Mouse (Mus musculus): ENCODE results near the gene Sik2. TPM values are rescaled to one million over a fixed set of nuclear protein-coding genes. Genes with fewer than 3 reads are reported as not detected.

Gene Sik2
- 7.5 and 11.0 TPM in 2 replicates for total RNA-seq (2012; rRNA removed)
- 10 to 100 TPM in 1 of 2 experiments, not detected in 1; 12.1 TPM for polyA plus RNA-seq (2012; ENCODE audit: insufficient read depth in 1 of 2, insufficient read length in 2 of 2, low read depth in 1 of 2, low replicate concordance in 2 of 2, missing spikeins in 1 of 2)

DNA sequence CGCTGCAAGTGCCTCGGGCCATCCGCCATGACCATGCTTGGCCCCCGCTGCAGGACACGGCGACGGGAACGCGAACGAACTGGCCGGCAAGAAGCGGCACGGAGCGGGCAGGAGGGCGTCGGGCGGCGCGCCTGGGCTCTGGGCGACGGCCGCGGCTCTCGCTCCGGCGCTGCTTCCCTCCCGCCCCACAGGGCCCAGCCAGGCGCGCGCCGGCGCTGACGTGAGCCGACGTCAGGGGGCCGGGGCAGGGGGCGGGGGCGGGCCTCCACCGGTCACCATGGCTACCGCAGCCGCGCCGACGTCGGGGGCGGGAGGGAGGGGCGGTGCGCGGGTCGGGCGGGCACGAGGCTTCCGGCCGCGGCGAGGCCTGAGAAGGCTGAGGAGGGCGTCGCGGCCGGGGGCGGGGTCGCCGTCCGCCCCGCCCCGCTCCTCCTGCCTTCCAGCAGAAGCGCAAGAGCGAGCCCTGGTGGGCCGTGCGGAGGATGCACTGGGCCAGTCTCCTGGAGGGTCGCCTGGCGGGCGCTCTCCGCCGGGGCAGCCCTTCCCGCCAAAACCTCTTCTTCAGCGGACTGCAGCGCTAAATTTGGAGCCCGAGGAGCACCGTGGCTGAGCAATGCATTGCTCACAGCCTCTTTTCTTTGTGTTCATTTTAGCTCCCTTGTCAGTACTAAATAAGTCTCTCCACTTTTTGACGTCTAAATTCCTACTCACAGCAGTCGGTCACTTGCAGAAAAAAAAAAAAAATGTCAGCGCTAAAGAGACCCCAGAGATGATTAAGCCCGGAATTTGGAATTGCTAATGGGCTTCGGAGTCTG, at the start of gene Sik2:
Gene Sik2 (minus strand): TSS at position 233 of the 815 bp plus-strand sequence.
- Histone ChIP-seq H3K4me1 (ENCODE audit: control insufficient read depth in 1 of 2, insufficient read depth in 2 of 2, low read length in 2 of 2) (peaks cover 3 to 18% of the 10 kb centered on the region in 2 experiments), H3K36me3 (ENCODE audit: control insufficient read depth in 1 of 2, insufficient read depth in 2 of 2, low read length in 2 of 2) (peaks cover 0 to 27% of the 10 kb centered on the region in 2 experiments; a peak in 2 of 4 replicates), H3K9me3 (replicated peaks; ENCODE audit: insufficient read depth, low read length) (no peaks in the 10 kb centered on the region), H3K9ac (ENCODE audit: control insufficient read depth, low read depth, low read length, poor library complexity, severe bottlenecking) (peak within 1 kb of the TSS; percentile 100), H3K79me2 (ENCODE audit: control insufficient read depth, insufficient read depth, low read length, poor library complexity) (peaks cover 26% of the 10 kb centered on the region), H3K27me3 (ENCODE audit: control insufficient read depth in 1 of 2, insufficient read depth in 2 of 2, low read length in 2 of 2) (no peaks in the 10 kb centered on the region), H3K27ac (ENCODE audit: control insufficient read depth, low read depth, low read length) (peak within 1 kb of the TSS; percentile 87), H3K4me3 (ENCODE audit: control insufficient read depth in 1 of 2, insufficient read depth in 1 of 2, low read depth in 2 of 2, low read length in 2 of 2) (peak within 1 kb of the TSS; percentile 94 to 100)
- 0 out of 2 replicates have a peak, but pooled peaks have one; percentile 16 for TF ChIP-seq USF1 (IDR thresholded peaks at IDR 0.05; ENCODE audit: low read depth, low read length)
- TF ChIP-seq NELFE (IDR thresholded peaks at IDR 0.05; ENCODE audit: low read depth, low read length): peak; percentile 82
- peak; percentile 61 to 92 (median 92) for TF ChIP-seq CTCF (IDR thresholded peaks at IDR 0.05 in 2 of 3, conservative IDR thresholded peaks at IDR 0.05 in 1 of 3; ENCODE audit: control insufficient read depth in 1 of 3, insufficient read depth in 1 of 3, low read depth in 2 of 3, low read length in 3 of 3, poor library complexity in 1 of 3, severe bottlenecking in 1 of 3)
- peak; percentile 86; the same call in 1 of the 2 replicates for TF ChIP-seq MAZ (IDR thresholded peaks at IDR 0.05; ENCODE audit: low read depth, low read length)
- peak; percentile 83 to 93 for TF ChIP-seq POLR2A (IDR thresholded peaks at IDR 0.05; ENCODE audit: control insufficient read depth in 1 of 2, insufficient read depth in 1 of 2, low read depth in 1 of 2, low read length in 2 of 2, poor library complexity in 1 of 2)
- peak; percentile 73; the same call in 1 of the 2 replicates for TF ChIP-seq MXI1 (IDR thresholded peaks at IDR 0.05; ENCODE audit: low read depth, low read length)
- TF ChIP-seq SMC3 (IDR thresholded peaks at IDR 0.05; ENCODE audit: low read depth, low read length): peak; percentile 91
- TF ChIP-seq RAD21 (IDR thresholded peaks at IDR 0.05; ENCODE audit: low read depth, low read length): peak; percentile 90
- peak; percentile 78; the same call in 1 of the 2 replicates for TF ChIP-seq E2F4 (IDR thresholded peaks at IDR 0.05; ENCODE audit: borderline replicate concordance, low read depth, low read length)
- no peak for TF ChIP-seq POLR2AphosphoS5 (IDR thresholded peaks at IDR 0.05; ENCODE audit: borderline replicate concordance, low read depth, low read length)
- peak; percentile 20 for TF ChIP-seq SIN3A (IDR thresholded peaks at IDR 0.05; ENCODE audit: low read length)
- peak; percentile 77 for TF ChIP-seq ZNF384 (IDR thresholded peaks at IDR 0.05; ENCODE audit: low read depth, low read length)
- peak; percentile 62 for TF ChIP-seq MAX (IDR thresholded peaks at IDR 0.05; ENCODE audit: low read length)
- 0 out of 2 replicates have a peak, but pooled peaks have one; percentile 41 for TF ChIP-seq TCF12 (IDR thresholded peaks at IDR 0.05; ENCODE audit: low read depth, low read length)
- TF ChIP-seq NRF1 (IDR thresholded peaks at IDR 0.05; ENCODE audit: insufficient read depth, low read depth, low read length, poor library complexity, severe bottlenecking): peak; percentile 39; the same call in 1 of the 2 replicates
- no peak for TF ChIP-seq JUND (IDR thresholded peaks at IDR 0.05; ENCODE audit: low read depth, low read length)
- no peak for TF ChIP-seq CHD2 (IDR thresholded peaks at IDR 0.05; ENCODE audit: low read length)
- TF ChIP-seq BHLHE40 (IDR thresholded peaks at IDR 0.05; ENCODE audit: borderline replicate concordance, low read depth, low read length): no peak
- TF ChIP-seq HCFC1 (IDR thresholded peaks at IDR 0.05; ENCODE audit: low read depth, low read length): peak; percentile 50; the same call in 1 of the 2 replicates
- TF ChIP-seq ZC3H11A (IDR thresholded peaks at IDR 0.05; ENCODE audit: low read depth, low read length): peak; percentile 67
- TF ChIP-seq ZMIZ1 (IDR thresholded peaks at IDR 0.05; ENCODE audit: low read depth, low read length): peak; percentile 73; the same call in 1 of the 2 replicates
- no peak; the same call in 1 of the 2 replicates for TF ChIP-seq ETS1 (IDR thresholded peaks at IDR 0.05; ENCODE audit: low read depth, low read length)
- peak; percentile 95 for DNase-seq (ENCODE audit: low read depth, low spot score)

Data from MEL (cell line).